Mouse (Mus musculus): Measurements from ENCODE around the gene ccdc198.

- no peak for TF ChIP-seq CTCF (IDR thresholded peaks at IDR 0.05; ENCODE audit: low read depth, low read length)
- no peak for TF ChIP-seq GATA1 (IDR thresholded peaks at IDR 0.05; ENCODE audit: borderline replicate concordance, low read length)
These were observed 65.5 kb downstream of the ccdc198 start for GRCm38 (mm10) chr14:49179736-49180135.

Data from G1E (cell line).